8 mouse cellular contexts compared by ENCODE assay signal in genomic region chrX:109011611-109012185, GRCm38 (mm10). TPM values are rescaled to one million over a fixed set of nuclear protein-coding genes. Genes with fewer than 3 reads are reported as not detected.
DNase-seq lines count a peak whose midpoint lies in the region; ATAC-seq and TF ChIP-seq lines count a peak whose summit lies in the region.

No protein-coding gene starts in this region.

- no peaks in the 10 kb centered on the region for H3K9me3 ChIP-seq in stomach, embryonic 14.5 days (ENCODE audit: control insufficient read depth, low read depth, low read length)

- 32% methylated on average over 13 of the region's 13 CpGs for WGBS in stomach, embryonic 14.5 days

- peak overlapping the region; percentile 37 for H3K4me2 ChIP-seq in stomach, embryonic 14.5 days (replicated peaks; ENCODE audit: low read depth, low read length)

- peak overlapping the region; percentile 57 for H3K4me3 ChIP-seq in left cerebral cortex, adult 2 months
- peak overlapping the region; percentile 42 for H3K4me3 ChIP-seq in stomach, embryonic 14.5 days (ENCODE audit: low read depth, low read length)

- ATAC-seq in granulocyte monocyte progenitor cell, adult 5-6 weeks (replicated peaks; ENCODE audit: poor library complexity, severe bottlenecking): peak; percentile 32
- ATAC-seq in stomach, embryonic 14.5 days (ENCODE audit: insufficient number of reproducible peaks, insufficient read depth, low FRiP score, low read depth): no peak

- H3K4me1 ChIP-seq in stomach, embryonic 14.5 days (ENCODE audit: control insufficient read depth, insufficient read depth, low read length): no peaks in the 10 kb centered on the region

- no peak overlapping the region for H3K27ac ChIP-seq in left cerebral cortex, adult 2 months
- H3K27ac ChIP-seq in stomach, embryonic 14.5 days (ENCODE audit: low read length): no peak overlapping the region

- intact Hi-C loops in left cerebral cortex, adult 2 months (cut with DNase I): loop anchor here (2.0 to 10.0 kb wide), 3 partner anchors 81 to 1197 kb away; partner anchors contain the start of gene 2610002M06Rik

- no peak for TF ChIP-seq CTCF in left cerebral cortex, adult 2 months (IDR thresholded peaks at IDR 0.05)

- no peaks in the 10 kb centered on the region for H3K27me3 ChIP-seq in stomach, embryonic 14.5 days (ENCODE audit: control insufficient read depth, insufficient read depth, low read length)

- no peak for DNase-seq in left cerebral cortex, adult 2 months (ENCODE audit: extremely low spot score in 1 of 2, low spot score in 2 of 2)
- DNase-seq in left cerebral cortex, adult 8-10 months (ENCODE audit: low spot score in 2 of 2): no peak
- peak; percentile 7 for DNase-seq in brain, adult 2 months (ENCODE audit: low read depth, low spot score)
- DNase-seq in kidney, adult 9 months: peak; percentile 28
- DNase-seq in lung, postnatal 10 days: peak; percentile 6
- DNase-seq in layer of hippocampus, postnatal 14 days (ENCODE audit: low spot score in 2 of 2): no peak

- no peaks in the 10 kb centered on the region for H3K36me3 ChIP-seq in stomach, embryonic 14.5 days (ENCODE audit: control insufficient read depth, insufficient read depth, low read length)

- H3K9ac ChIP-seq in stomach, embryonic 14.5 days (replicated peaks; ENCODE audit: low read depth, low read length): no peak overlapping the region

RNA-seq across cellular contexts. Expression of gene Hmgn5, which starts 1.5 kb away (rescaled TPM):
- 1 to 10 TPM; 4.9 to 5.0 TPM for total RNA-seq in left cerebral cortex, adult 2 months (2021)
- total RNA-seq in left cerebral cortex, adult 8-10 months (2022): 1 to 10 TPM; 3.9 to 5.2 (median 4.4) TPM
- total RNA-seq in granulocyte monocyte progenitor cell, adult 5-6 weeks (2014; fragmentation: Nextera tagmentation): 71.6 and 105 TPM in 2 replicates
- 54.6 and 68.7 TPM in 2 replicates for total RNA-seq in granulocyte monocyte progenitor cell, adult 5-6 weeks (2017)
- 32.1 and 34.0 TPM in 2 replicates for polyA plus RNA-seq in stomach, embryonic 14.5 days (2014; fragmentation: Nextera tagmentation; extraction: Ambion mirVana)
- 1 to 10 TPM; 8.3 to 9.5 TPM for total RNA-seq in layer of hippocampus, postnatal 14 days (2021)

Comparison
In these comparisons a context has a peak if more than half of its experiments do, and no peak if none do; other contexts are left out.
1. DNase-seq: peak in brain, adult 2 months (single experiment), kidney, adult 9 months (single experiment) and lung, postnatal 10 days (single experiment); none in left cerebral cortex, adult 2 months (0 of 2), left cerebral cortex, adult 8-10 months (0 of 2) and layer of hippocampus, postnatal 14 days (0 of 2).
2. RNA of gene Hmgn5, which starts 1.5 kb away (total RNA-seq): 54.6 to 105 TPM in granulocyte monocyte progenitor cell, adult 5-6 weeks; 8.3 to 9.5 TPM in layer of hippocampus, postnatal 14 days, 4.9 to 5.0 TPM in left cerebral cortex, adult 2 months and 3.9 to 5.2 TPM in left cerebral cortex, adult 8-10 months; every median in the first group is over 4 times any median in the second.